ENCODE assay signal across 12 mouse cellular contexts in the genomic region with DNA sequence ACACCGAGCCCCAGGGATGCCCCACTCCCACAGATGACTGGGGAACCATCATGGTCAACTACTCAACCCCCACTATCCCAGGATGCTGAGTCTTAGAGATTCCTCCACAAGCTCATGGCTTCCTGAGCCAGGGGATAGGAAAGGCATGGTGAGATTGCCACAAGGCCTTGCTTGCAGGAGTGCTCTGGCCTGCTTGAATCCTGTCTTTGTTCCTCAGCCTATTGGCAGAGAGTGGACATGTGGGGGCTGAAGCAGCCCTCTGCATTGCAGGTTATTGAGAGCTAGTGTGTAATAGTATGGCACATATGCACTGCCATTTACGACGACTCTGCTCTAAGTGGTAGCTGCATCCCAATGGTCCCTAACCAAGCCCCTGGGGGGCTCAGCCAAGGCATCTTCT. TPM values are rescaled to one million over a fixed set of nuclear protein-coding genes. Genes with fewer than 3 reads are reported as not detected.
DNase-seq lines count a peak whose midpoint lies in the region; ATAC-seq and TF ChIP-seq lines count a peak whose summit lies in the region.
"Had no signal": no experiment of that assay in that cellular context is flagged by ENCODE, and none has a peak within 500 bp of the region (broad histone marks: within the 10 kb centered on the region; RNA-seq: fewer than 3 reads in every experiment).

No protein-coding gene starts in this region.

- H3K4me3 ChIP-seq in heart, embryonic 13.5 days, result no peak overlapping the region
- H3K4me3 ChIP-seq in lung, embryonic 14.5 days (ENCODE audit: low read depth, low read length), result no peak overlapping the region
- no peak overlapping the region for H3K4me3 ChIP-seq in embryonic facial prominence, embryonic 15.5 days (replicated peaks)
- H3K4me3 ChIP-seq in neural tube, embryonic 13.5 days, result no peak overlapping the region

- H3K27me3 ChIP-seq in heart, embryonic 13.5 days (replicated peaks), result peaks cover 17% of the 10 kb centered on the region; the same call in 1 of the 2 replicates
- no peaks in the 10 kb centered on the region for H3K27me3 ChIP-seq in lung, embryonic 14.5 days (ENCODE audit: insufficient read depth, low read length)
- H3K27me3 ChIP-seq in embryonic facial prominence, embryonic 15.5 days, result no peaks in the 10 kb centered on the region
- H3K27me3 ChIP-seq in neural tube, embryonic 13.5 days, result no peaks in the 10 kb centered on the region

- peaks cover 11% of the 10 kb centered on the region; the same call in 1 of the 2 replicates for H3K9me3 ChIP-seq in heart, embryonic 13.5 days
- no peaks in the 10 kb centered on the region for H3K9me3 ChIP-seq in lung, embryonic 14.5 days (ENCODE audit: low read depth, low read length)
- H3K9me3 ChIP-seq in embryonic facial prominence, embryonic 15.5 days (replicated peaks), result no peaks in the 10 kb centered on the region
- H3K9me3 ChIP-seq in neural tube, embryonic 13.5 days, result peaks cover 3% of the 10 kb centered on the region; the same call in 1 of the 2 replicates

- H3K4me2 ChIP-seq in heart, embryonic 13.5 days, result peak overlapping the region; percentile 0
- H3K4me2 ChIP-seq in lung, embryonic 14.5 days, result peak overlapping the region; percentile 10; the same call in 1 of the 2 replicates
- no peak overlapping the region for H3K4me2 ChIP-seq in embryonic facial prominence, embryonic 15.5 days (replicated peaks)
- H3K4me2 ChIP-seq in neural tube, embryonic 13.5 days, result no peak overlapping the region

- WGBS in heart, embryonic 13.5 days, result 75% methylated on average over 3 of the region's 3 CpGs
- WGBS in lung, embryonic 14.5 days, result 67% methylated on average over 3 of the region's 3 CpGs
- 79% methylated on average over 3 of the region's 3 CpGs for WGBS in embryonic facial prominence, embryonic 15.5 days
- 67% methylated on average over 3 of the region's 3 CpGs for WGBS in neural tube, embryonic 13.5 days

- peaks cover 39% of the 10 kb centered on the region for H3K4me1 ChIP-seq in heart, embryonic 13.5 days
- peaks cover 39% of the 10 kb centered on the region for H3K4me1 ChIP-seq in lung, embryonic 14.5 days (ENCODE audit: insufficient read depth)
- H3K4me1 ChIP-seq in embryonic facial prominence, embryonic 15.5 days, result peaks cover 32% of the 10 kb centered on the region
- H3K4me1 ChIP-seq in neural tube, embryonic 13.5 days (replicated peaks), result peaks cover 34% of the 10 kb centered on the region

- TF ChIP-seq CTCF in lung, embryonic 14.5 days (IDR thresholded peaks at IDR 0.05; ENCODE audit: low read depth), result no peak

- no peaks in the 10 kb centered on the region for H3K36me3 ChIP-seq in heart, embryonic 13.5 days
- H3K36me3 ChIP-seq in lung, embryonic 14.5 days (ENCODE audit: insufficient read depth), result no peaks in the 10 kb centered on the region
- H3K36me3 ChIP-seq in embryonic facial prominence, embryonic 15.5 days, result no peaks in the 10 kb centered on the region
- H3K36me3 ChIP-seq in neural tube, embryonic 13.5 days, result no peaks in the 10 kb centered on the region

- peak overlapping the region; percentile 81 for H3K27ac ChIP-seq in heart, embryonic 13.5 days (replicated peaks)
- peak overlapping the region; percentile 91 for H3K27ac ChIP-seq in lung, embryonic 14.5 days (ENCODE audit: low read depth)
- H3K27ac ChIP-seq in embryonic facial prominence, embryonic 15.5 days (replicated peaks), result peak overlapping the region; percentile 58; the same call in 1 of the 2 replicates
- H3K27ac ChIP-seq in neural tube, embryonic 13.5 days (replicated peaks), result peak overlapping the region; percentile 39

- no peak for ATAC-seq in heart, embryonic 13.5 days (ENCODE audit: extremely low read depth, insufficient number of reproducible peaks, low FRiP score, low TSS enrichment)
- peak; percentile 24 for ATAC-seq in lung, embryonic 14.5 days (ENCODE audit: insufficient read depth)
- ATAC-seq in embryonic facial prominence, embryonic 15.5 days (ENCODE audit: insufficient number of reproducible peaks, low FRiP score, low TSS enrichment, low read depth), result no peak
- ATAC-seq in neural tube, embryonic 13.5 days (ENCODE audit: low read depth), result peak; percentile 38

- H3K9ac ChIP-seq in heart, embryonic 13.5 days, result no peak overlapping the region
- peak overlapping the region; percentile 6; the same call in 1 of the 2 replicates for H3K9ac ChIP-seq in lung, embryonic 14.5 days
- H3K9ac ChIP-seq in embryonic facial prominence, embryonic 15.5 days, result no peak overlapping the region
- H3K9ac ChIP-seq in neural tube, embryonic 13.5 days, result no peak overlapping the region

- DNase-seq in heart, postnatal 4 days, result no peak
- peak; percentile 49 for DNase-seq in lung, embryonic 14.5 days
- DNase-seq in lung, postnatal 36 days, result no peak
- no peak for DNase-seq in gastrocnemius, postnatal 4 days (ENCODE audit: low spot score in 2 of 2)
- no peak for DNase-seq in right cerebral cortex, postnatal 14 days

RNA-seq across cellular contexts. Expression of gene 1700029H14Rik, which starts 31.9 kb away (rescaled TPM):
- polyA plus RNA-seq in heart, embryonic 13.5 days (2015; fragmentation: Nextera tagmentation; extraction: Ambion mirVana), result not detected in 2 replicates
- total RNA-seq in heart, postnatal 4 days (2021), result not detected
- polyA plus RNA-seq in lung, embryonic 14.5 days (2014; fragmentation: Nextera tagmentation; extraction: Ambion mirVana), result not detected in 2 replicates
- polyA plus RNA-seq in embryonic facial prominence, embryonic 15.5 days (2015; fragmentation: Nextera tagmentation; extraction: Ambion mirVana), result not detected in 2 replicates
- not detected in 2 replicates for polyA plus RNA-seq in neural tube, embryonic 13.5 days (2015; fragmentation: Nextera tagmentation; extraction: Ambion mirVana)
- under 1 TPM in 1 of 2 experiments, not detected in 1; 0.26 TPM for total RNA-seq in gastrocnemius, postnatal 4 days (2021)
- total RNA-seq: adrenal gland, postnatal 10 days; ES-E14; granulocyte monocyte progenitor cell, adult 5-6 weeks had no signal
- polyA plus RNA-seq: limb, embryonic 11.5 days had no signal

RNA-seq across cellular contexts. Expression of gene Gas6, which starts 36.1 kb away (rescaled TPM):
- 101 and 110 TPM in 2 replicates for polyA plus RNA-seq in heart, embryonic 13.5 days (2015; fragmentation: Nextera tagmentation; extraction: Ambion mirVana)
- total RNA-seq in heart, postnatal 4 days (2021), result 100 to 1,000 TPM; 148 to 153 TPM
- 43.5 and 47.1 TPM in 2 replicates for polyA plus RNA-seq in lung, embryonic 14.5 days (2014; fragmentation: Nextera tagmentation; extraction: Ambion mirVana)
- 51.4 and 61.1 TPM in 2 replicates for polyA plus RNA-seq in embryonic facial prominence, embryonic 15.5 days (2015; fragmentation: Nextera tagmentation; extraction: Ambion mirVana)
- 25.9 and 28.8 TPM in 2 replicates for polyA plus RNA-seq in neural tube, embryonic 13.5 days (2015; fragmentation: Nextera tagmentation; extraction: Ambion mirVana)
- total RNA-seq in gastrocnemius, postnatal 4 days (2021), result 100 to 1,000 TPM; 111 to 121 TPM

Comparison
In these comparisons a context has a peak if more than half of its experiments do, and no peak if none do; other contexts are left out.
1. ATAC-seq: peak in lung, embryonic 14.5 days (single experiment) and neural tube, embryonic 13.5 days (single experiment); none in heart, embryonic 13.5 days (single experiment) and embryonic facial prominence, embryonic 15.5 days (single experiment).
2. H3K27ac ChIP-seq: peak in every context shown above with its lines; median percentile 91 in lung, embryonic 14.5 days; 81 in heart, embryonic 13.5 days; 58 in embryonic facial prominence, embryonic 15.5 days; 39 in neural tube, embryonic 13.5 days.
3. H3K4me2 ChIP-seq: peak in heart, embryonic 13.5 days (single experiment) and lung, embryonic 14.5 days (single experiment); none in embryonic facial prominence, embryonic 15.5 days (single experiment) and neural tube, embryonic 13.5 days (single experiment).